Mouse (Mus musculus): ENCODE measurements around the gene Aldh4a1.

GRCm38 (mm10) chr4:139637847-139638246, 15.2 kb downstream of the Aldh4a1 start:
- no peak for TF ChIP-seq CTCF (IDR thresholded peaks at IDR 0.05; ENCODE audit: low read depth)
- no peak for TF ChIP-seq EP300 (IDR thresholded peaks at IDR 0.05; ENCODE audit: low read depth)
